Mouse (Mus musculus): ENCODE data around the gene Pld1. TPM values are rescaled to one million over a fixed set of nuclear protein-coding genes. Genes with fewer than 3 reads are reported as not detected.

The Pld1 gene
- polyA plus RNA-seq, 1 experiment from 2014 or later: 5.9 TPM

DNA sequence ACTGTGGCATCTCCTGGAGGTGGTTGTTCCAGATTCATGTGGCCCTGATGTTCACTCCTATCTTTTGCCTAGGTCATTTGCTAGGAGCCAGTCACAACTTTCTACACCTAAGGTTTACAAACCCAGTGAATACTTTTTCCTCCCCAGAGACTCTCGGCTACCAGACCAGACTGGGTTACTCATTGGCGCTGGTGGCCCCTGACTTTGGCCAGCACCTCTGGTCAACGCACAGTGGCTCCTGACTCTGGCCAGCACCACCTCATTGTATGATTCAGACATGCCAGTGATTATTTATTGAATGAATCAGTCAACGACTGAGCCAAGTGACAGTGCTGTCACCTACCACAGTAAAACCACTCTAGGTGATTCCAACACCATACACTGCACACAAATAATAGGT, 103.9 kb downstream of the Pld1 start:
- no peak for ATAC-seq
- Histone ChIP-seq H3K4me2 (ENCODE audit: low read length) (no peak overlapping the region), H3K27me3 (replicated peaks; ENCODE audit: control insufficient read depth, insufficient read depth, low read length) (no peaks in the 10 kb centered on the region), H3K4me3 (ENCODE audit: low read length) (no peak overlapping the region), H3K36me3 (ENCODE audit: control insufficient read depth, insufficient read depth, low read length) (no peaks in the 10 kb centered on the region), H3K4me1 (ENCODE audit: control insufficient read depth, insufficient read depth, low read depth, low read length) (no peaks in the 10 kb centered on the region), H3K9ac (ENCODE audit: low read depth, low read length) (no peak overlapping the region), H3K27ac (ENCODE audit: low read depth, low read length) (no peak overlapping the region), H3K9me3 (ENCODE audit: control insufficient read depth, low read length) (no peaks in the 10 kb centered on the region; the same call in none of the 2 replicates)
- WGBS: 93% methylated on average over 4 of the region's 4 CpGs

DNA sequence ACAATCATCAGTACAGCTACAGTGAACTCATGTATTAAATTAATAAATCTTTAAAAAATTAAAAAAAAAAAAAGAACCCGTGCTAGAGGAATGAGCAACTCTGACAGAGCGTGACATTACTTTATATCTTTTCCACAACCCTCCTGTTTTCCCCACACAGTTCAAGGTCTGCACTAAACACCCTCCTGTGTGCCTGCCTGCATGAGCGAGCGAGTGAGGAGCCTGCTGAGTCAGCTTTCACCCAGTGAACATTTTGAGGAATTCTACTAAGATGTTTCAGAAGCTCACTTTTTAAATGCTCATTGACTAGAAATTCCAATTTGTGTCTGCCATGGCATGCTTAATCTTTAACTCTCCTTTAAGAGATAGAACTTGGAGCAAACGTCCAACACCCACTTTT, 109.1 kb downstream of the Pld1 start:
- Histone ChIP-seq H3K27ac (ENCODE audit: low read depth, low read length) (no peak overlapping the region), H3K9me3 (ENCODE audit: control insufficient read depth, low read length) (no peaks in the 10 kb centered on the region), H3K4me3 (ENCODE audit: low read length) (no peak overlapping the region), H3K9ac (ENCODE audit: low read depth, low read length) (no peak overlapping the region), H3K4me1 (ENCODE audit: control insufficient read depth, insufficient read depth, low read depth, low read length) (no peaks in the 10 kb centered on the region), H3K36me3 (ENCODE audit: control insufficient read depth, insufficient read depth, low read length) (no peaks in the 10 kb centered on the region), H3K4me2 (ENCODE audit: low read length) (no peak overlapping the region), H3K27me3 (replicated peaks; ENCODE audit: control insufficient read depth, insufficient read depth, low read length) (no peaks in the 10 kb centered on the region)
- no peak for ATAC-seq
- WGBS: 71% methylated on average over 5 of the region's 5 CpGs

DNA sequence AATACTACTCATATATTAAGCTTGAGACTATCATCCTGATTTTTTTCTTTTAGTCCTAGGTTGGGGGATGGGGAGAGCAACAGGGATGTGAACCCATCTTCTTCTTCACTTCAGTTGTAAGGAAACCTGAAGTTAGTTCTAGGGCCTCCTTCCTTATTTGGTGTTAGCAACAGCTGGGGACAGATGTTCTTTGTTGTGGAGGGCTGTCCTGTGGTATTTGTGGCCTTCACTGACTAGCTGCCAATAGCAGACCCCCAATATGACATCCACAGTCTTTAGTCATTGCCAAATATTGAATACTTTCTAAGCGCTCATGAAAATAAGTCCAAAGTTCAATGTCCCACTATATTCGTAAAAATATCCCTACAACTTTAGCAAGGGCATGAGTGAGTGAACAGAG, 111.0 kb downstream of the Pld1 start:
- no peaks in the 10 kb centered on the region for H3K9me3 ChIP-seq (ENCODE audit: control insufficient read depth, low read length)
- WGBS: 97% methylated on average over 2 of the region's 2 CpGs
- no peaks in the 10 kb centered on the region for H3K4me1 ChIP-seq (ENCODE audit: control insufficient read depth, insufficient read depth, low read depth, low read length)
- H3K36me3 ChIP-seq (ENCODE audit: control insufficient read depth, insufficient read depth, low read length): no peaks in the 10 kb centered on the region
- H3K4me2 ChIP-seq (ENCODE audit: low read length): no peak overlapping the region
- no peak for ATAC-seq
- no peak overlapping the region for H3K4me3 ChIP-seq (ENCODE audit: low read length)
- no peak overlapping the region for H3K27ac ChIP-seq (ENCODE audit: low read depth, low read length)
- H3K9ac ChIP-seq (ENCODE audit: low read depth, low read length): no peak overlapping the region
- H3K27me3 ChIP-seq (replicated peaks; ENCODE audit: control insufficient read depth, insufficient read depth, low read length): no peaks in the 10 kb centered on the region

DNA sequence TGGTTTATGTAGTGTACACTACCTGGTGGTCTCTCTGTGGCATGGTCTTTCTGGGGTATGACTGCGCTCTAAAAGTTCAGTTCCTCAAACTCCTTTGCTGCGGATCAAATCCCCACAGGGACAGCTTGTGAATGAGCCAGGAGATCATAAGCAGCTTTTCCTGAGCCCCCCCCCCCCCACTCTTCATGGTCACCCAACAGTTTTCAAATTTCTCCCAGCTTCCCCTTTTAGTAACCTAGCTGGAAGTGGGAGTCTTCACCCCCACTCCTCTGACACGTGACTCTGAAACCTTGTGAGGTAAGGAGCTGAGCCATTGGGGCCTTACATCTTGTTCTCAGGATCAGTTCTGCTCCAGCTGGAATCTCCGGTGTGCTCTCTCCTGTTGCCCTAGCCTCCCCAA, 114.6 kb downstream of the Pld1 start:
- Histone ChIP-seq H3K4me2 (ENCODE audit: low read length) (no peak overlapping the region), H3K27ac (ENCODE audit: low read depth, low read length) (no peak overlapping the region), H3K9me3 (ENCODE audit: control insufficient read depth, low read length) (no peaks in the 10 kb centered on the region), H3K36me3 (ENCODE audit: control insufficient read depth, insufficient read depth, low read length) (no peaks in the 10 kb centered on the region), H3K9ac (ENCODE audit: low read depth, low read length) (no peak overlapping the region), H3K4me1 (ENCODE audit: control insufficient read depth, insufficient read depth, low read depth, low read length) (no peaks in the 10 kb centered on the region), H3K4me3 (ENCODE audit: low read length) (no peak overlapping the region), H3K27me3 (replicated peaks; ENCODE audit: control insufficient read depth, insufficient read depth, low read length) (no peaks in the 10 kb centered on the region)
- ATAC-seq: no peak
- 90% methylated on average over 4 of the region's 4 CpGs for WGBS

DNA sequence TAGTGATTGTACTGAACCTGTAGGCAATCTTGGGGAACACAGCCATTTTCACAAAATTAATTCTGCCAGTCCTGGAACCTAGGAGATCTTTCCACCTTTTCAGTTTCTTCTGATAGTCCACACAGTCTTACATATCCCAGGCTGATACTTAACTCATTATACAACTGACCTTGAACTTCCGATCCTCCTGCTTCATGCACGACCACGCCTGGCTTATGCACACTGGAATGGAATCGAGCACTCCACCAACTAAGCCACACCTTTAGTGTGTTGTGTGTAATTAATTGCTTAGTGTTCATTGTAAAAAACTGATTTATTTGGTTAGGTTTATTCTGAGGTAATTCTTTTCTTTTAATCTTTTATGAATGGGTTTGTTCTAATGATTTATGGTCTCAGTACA, 122.2 kb downstream of the Pld1 start:
- 87% methylated on average over 4 of the region's 4 CpGs for WGBS
- H3K4me3 ChIP-seq (ENCODE audit: low read length): no peak overlapping the region
- H3K27ac ChIP-seq (ENCODE audit: low read depth, low read length): no peak overlapping the region
- no peaks in the 10 kb centered on the region for H3K27me3 ChIP-seq (replicated peaks; ENCODE audit: control insufficient read depth, insufficient read depth, low read length)
- H3K4me1 ChIP-seq (ENCODE audit: control insufficient read depth, insufficient read depth, low read depth, low read length): no peaks in the 10 kb centered on the region
- H3K4me2 ChIP-seq (ENCODE audit: low read length): no peak overlapping the region
- no peaks in the 10 kb centered on the region for H3K9me3 ChIP-seq (ENCODE audit: control insufficient read depth, low read length)
- ATAC-seq: no peak
- H3K9ac ChIP-seq (ENCODE audit: low read depth, low read length): no peak overlapping the region
- H3K36me3 ChIP-seq (ENCODE audit: control insufficient read depth, insufficient read depth, low read length): no peaks in the 10 kb centered on the region

DNA sequence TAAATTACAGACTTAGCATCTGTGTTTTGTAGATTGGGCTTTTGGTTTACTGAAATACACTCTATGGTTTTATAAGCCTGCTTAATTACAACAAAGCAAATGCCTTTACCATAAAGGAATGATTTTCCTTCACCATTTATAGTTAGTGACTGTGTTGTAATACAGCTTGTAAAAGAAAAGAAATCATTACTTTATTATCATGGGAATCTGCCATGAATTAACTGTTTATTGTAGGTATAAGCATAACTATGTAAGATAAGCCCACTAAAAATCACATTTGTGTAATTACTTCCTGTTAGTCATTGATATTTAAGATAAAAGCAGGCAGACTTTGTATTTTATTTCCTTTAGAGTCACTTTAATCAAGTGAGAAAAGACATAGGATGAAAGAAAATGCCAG, 122.7 kb downstream of the Pld1 start:
- H3K9me3 ChIP-seq (ENCODE audit: control insufficient read depth, low read length): no peaks in the 10 kb centered on the region
- H3K27ac ChIP-seq (ENCODE audit: low read depth, low read length): no peak overlapping the region
- no peak overlapping the region for H3K9ac ChIP-seq (ENCODE audit: low read depth, low read length)
- H3K4me1 ChIP-seq (ENCODE audit: control insufficient read depth, insufficient read depth, low read depth, low read length): no peaks in the 10 kb centered on the region
- H3K4me3 ChIP-seq (ENCODE audit: low read length): no peak overlapping the region
- H3K27me3 ChIP-seq (replicated peaks; ENCODE audit: control insufficient read depth, insufficient read depth, low read length): no peaks in the 10 kb centered on the region
- no peak for ATAC-seq
- no peak overlapping the region for H3K4me2 ChIP-seq (ENCODE audit: low read length)
- no peaks in the 10 kb centered on the region for H3K36me3 ChIP-seq (ENCODE audit: control insufficient read depth, insufficient read depth, low read length)

DNA sequence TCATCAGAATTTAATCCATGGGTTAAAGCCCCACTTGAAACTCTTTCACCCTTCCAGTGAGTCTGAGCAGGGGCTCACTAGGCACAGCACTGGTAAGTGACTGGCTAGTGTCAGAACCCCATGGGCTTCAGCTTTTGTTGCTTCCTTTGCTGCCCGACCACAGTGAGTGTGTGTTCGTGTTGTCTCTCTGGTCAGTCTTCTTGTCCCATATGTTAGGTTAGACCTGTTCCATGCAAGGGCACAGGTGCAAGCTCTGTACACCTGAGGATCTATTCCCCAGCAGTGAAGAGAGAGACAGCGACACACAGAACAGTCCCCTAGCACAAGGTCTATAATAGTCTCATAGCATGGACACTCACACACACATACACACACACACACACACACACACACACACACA, 140.7 kb downstream of the Pld1 start:
- H3K9me3 ChIP-seq (ENCODE audit: control insufficient read depth, low read length): no peaks in the 10 kb centered on the region
- H3K4me1 ChIP-seq (ENCODE audit: control insufficient read depth, insufficient read depth, low read depth, low read length): no peaks in the 10 kb centered on the region
- no peak for ATAC-seq
- H3K36me3 ChIP-seq (ENCODE audit: control insufficient read depth, insufficient read depth, low read length): no peaks in the 10 kb centered on the region
- H3K9ac ChIP-seq (ENCODE audit: low read depth, low read length): no peak overlapping the region
- WGBS: 83% methylated on average over 3 of the region's 3 CpGs
- no peaks in the 10 kb centered on the region for H3K27me3 ChIP-seq (replicated peaks; ENCODE audit: control insufficient read depth, insufficient read depth, low read length)
- no peak overlapping the region for H3K27ac ChIP-seq (ENCODE audit: low read depth, low read length)
- no peak overlapping the region for H3K4me3 ChIP-seq (ENCODE audit: low read length)
- no peak overlapping the region for H3K4me2 ChIP-seq (ENCODE audit: low read length)

DNA sequence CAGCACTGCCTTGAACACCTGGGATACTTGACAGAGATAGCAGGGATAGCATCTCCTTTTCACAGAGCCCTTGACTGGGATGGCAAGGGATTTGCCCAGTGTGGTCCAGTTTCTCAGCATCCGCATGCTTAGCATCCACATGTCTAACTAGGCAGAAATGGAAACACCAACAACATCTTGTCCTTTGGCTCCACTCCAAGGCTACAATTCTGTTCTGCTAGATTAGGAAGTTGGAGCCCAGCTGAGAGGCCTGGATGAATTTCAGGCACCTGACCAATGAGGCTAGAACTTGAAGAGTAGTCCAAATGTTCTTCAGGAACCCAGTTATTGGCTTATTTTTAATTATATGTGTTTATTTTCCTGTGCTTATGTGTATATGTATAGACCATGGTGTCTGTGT, 141.6 kb downstream of the Pld1 start:
- Histone ChIP-seq H3K27me3 (replicated peaks; ENCODE audit: control insufficient read depth, insufficient read depth, low read length) (no peaks in the 10 kb centered on the region), H3K4me1 (ENCODE audit: control insufficient read depth, insufficient read depth, low read depth, low read length) (no peaks in the 10 kb centered on the region), H3K9me3 (ENCODE audit: control insufficient read depth, low read length) (no peaks in the 10 kb centered on the region), H3K9ac (ENCODE audit: low read depth, low read length) (no peak overlapping the region), H3K36me3 (ENCODE audit: control insufficient read depth, insufficient read depth, low read length) (no peaks in the 10 kb centered on the region), H3K27ac (ENCODE audit: low read depth, low read length) (no peak overlapping the region), H3K4me3 (ENCODE audit: low read length) (no peak overlapping the region), H3K4me2 (ENCODE audit: low read length) (no peak overlapping the region)
- WGBS: 67% methylated on average over 1 of the region's 1 CpGs
- ATAC-seq: no peak

DNA sequence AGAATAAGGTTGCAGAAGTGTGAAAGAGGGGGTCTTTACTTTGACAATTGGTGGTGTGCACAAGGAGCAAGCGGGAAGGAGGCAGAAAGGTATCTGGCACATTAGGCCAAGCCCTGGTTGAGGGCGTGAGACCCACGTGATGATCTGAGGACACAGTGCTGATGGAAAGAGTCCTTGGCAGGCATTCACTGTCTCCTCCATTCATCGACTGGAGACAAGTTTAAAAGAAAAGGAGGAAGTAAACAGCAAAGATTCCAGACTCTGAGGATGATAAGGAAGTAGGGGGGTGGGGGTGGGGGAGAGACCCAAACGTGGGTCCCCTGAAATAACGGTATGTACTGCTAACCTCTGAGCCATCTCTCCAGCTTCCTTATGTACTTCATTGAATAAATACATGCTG, 142.5 kb downstream of the Pld1 start:
- Histone ChIP-seq H3K9ac (ENCODE audit: low read depth, low read length) (no peak overlapping the region), H3K4me2 (ENCODE audit: low read length) (no peak overlapping the region), H3K9me3 (ENCODE audit: control insufficient read depth, low read length) (no peaks in the 10 kb centered on the region), H3K4me1 (ENCODE audit: control insufficient read depth, insufficient read depth, low read depth, low read length) (no peaks in the 10 kb centered on the region), H3K27me3 (replicated peaks; ENCODE audit: control insufficient read depth, insufficient read depth, low read length) (no peaks in the 10 kb centered on the region), H3K36me3 (ENCODE audit: control insufficient read depth, insufficient read depth, low read length) (no peaks in the 10 kb centered on the region), H3K27ac (ENCODE audit: low read depth, low read length) (no peak overlapping the region), H3K4me3 (ENCODE audit: low read length) (no peak overlapping the region)
- 81% methylated on average over 6 of the region's 6 CpGs for WGBS
- ATAC-seq: no peak

DNA sequence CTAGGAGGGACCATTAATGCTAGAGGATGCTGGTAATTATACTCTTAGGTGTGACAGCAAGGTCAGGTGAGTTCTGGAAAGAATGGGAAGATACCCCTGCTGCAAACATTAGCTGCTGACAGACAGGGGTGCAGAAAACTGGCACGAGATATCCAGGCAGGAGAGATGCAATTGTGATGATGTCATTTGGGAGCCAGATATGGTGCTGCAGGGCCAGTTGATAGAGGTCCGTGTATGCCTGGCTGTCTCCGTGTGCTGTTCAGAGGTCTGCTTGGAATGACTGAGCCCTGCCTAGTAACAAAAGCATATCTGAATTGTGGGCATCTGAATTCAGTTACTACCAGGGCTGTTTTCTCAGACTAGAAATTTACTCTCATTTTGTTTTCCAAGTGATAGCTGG, 144.7 kb downstream of the Pld1 start:
- Histone ChIP-seq H3K4me3 (ENCODE audit: low read length) (no peak overlapping the region), H3K9me3 (ENCODE audit: control insufficient read depth, low read length) (no peaks in the 10 kb centered on the region), H3K4me1 (ENCODE audit: control insufficient read depth, insufficient read depth, low read depth, low read length) (no peaks in the 10 kb centered on the region), H3K27me3 (replicated peaks; ENCODE audit: control insufficient read depth, insufficient read depth, low read length) (no peaks in the 10 kb centered on the region), H3K4me2 (ENCODE audit: low read length) (no peak overlapping the region), H3K9ac (ENCODE audit: low read depth, low read length) (no peak overlapping the region), H3K27ac (ENCODE audit: low read depth, low read length) (no peak overlapping the region), H3K36me3 (ENCODE audit: control insufficient read depth, insufficient read depth, low read length) (no peaks in the 10 kb centered on the region)
- no peak for ATAC-seq
- WGBS: 88% methylated on average over 3 of the region's 3 CpGs

Measured in hindbrain, embryonic 16.5 days (tissue).